Mouse (Mus musculus) small intestine, adult 2 months (tissue): ENCODE results near the gene Tulp4.

Experiments used
- CTCF ChIP-seq: fragments of 200-500 bp; IDR thresholded peaks from 2 replicates; pipeline ENCODE4 v1.5.1; 2012; ENCODE audit warnings: low read depth, mild to moderate bottlenecking, control low read depth, inconsistent platforms, low read length, moderate library complexity, mixed read lengths; ENCODE audit not compliant: insufficient replicate concordance, insufficient read length; ENCODE audit errors: extremely low read depth
- POLR2A ChIP-seq: fragments of 200-500 bp; IDR thresholded peaks from 2 replicates; pipeline ENCODE4 v1.6.1; 2012; ENCODE audit warnings: low read depth, mild to moderate bottlenecking, control low read depth, inconsistent platforms, low read length, moderate library complexity

DNA sequence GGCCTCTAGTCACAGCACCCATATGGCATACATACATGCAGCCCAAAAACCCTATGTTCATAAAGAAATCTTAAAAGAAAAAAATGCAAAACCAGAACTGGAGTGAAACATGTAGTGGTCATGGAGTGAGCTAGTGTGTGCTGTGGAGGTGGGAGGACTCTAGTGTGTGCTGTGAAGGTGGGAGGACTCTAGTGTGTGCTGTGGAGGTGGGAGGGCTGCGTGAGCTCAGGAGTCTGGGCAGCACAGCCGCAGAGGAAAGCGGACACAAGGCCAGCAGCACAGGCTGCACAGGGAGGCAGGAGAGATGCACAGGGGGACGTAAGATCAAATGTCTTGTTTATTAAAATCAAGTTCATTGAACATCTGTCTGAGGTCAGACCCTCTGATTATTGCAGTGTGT, 17.5 kb downstream of the Tulp4 start:
- TF ChIP-seq CTCF (no peak), POLR2A (no peak)
